Mouse (Mus musculus): Measurements from ENCODE around the gene Slc9a4.

DNA sequence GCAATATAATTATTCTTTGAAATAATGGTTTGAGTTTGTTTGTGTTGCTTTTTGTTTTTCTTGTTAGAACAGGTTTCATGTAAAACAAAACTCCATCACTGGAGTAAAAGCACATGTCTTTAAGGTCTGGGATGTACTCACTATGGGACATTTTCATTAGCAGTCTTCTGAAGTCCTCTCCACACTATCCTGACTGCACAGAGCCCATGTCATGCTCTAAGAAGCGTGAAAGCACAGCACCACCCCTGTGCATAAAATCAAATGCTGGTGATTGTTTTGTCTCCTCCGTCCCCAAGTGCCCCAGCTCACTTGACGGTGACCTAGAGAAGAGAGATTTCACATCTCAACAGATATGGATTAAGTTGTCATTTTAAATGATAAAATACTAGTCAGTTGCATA is 45.1 kb downstream of the Slc9a4 start:
- TF ChIP-seq EP300 (optimal IDR thresholded peaks at IDR 0.05) = no peak
- TF ChIP-seq CTCF (IDR thresholded peaks at IDR 0.05; ENCODE audit: low read depth) = no peak
